In the genomic region with DNA sequence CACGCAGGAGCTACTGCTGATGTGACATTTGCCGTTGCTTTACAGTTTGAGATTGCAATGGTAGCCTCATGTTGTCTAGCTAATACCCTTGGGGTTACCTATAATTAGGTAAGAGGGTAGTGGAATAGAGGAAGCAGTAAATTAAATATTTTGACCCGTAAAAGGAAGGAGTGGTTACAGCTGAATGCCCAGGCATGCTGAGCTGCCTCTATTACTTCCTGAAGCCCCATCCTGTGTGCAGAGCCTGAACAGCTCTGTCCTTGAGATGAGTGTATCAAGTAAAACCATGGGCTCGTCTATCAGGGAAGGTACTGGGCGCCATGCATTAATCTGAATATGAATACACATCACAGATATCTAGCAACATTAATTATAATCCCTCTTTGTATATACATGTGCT, we compare ENCODE assay signal across 1 mouse cellular context.
TF ChIP-seq lines count a peak whose summit lies in the region.

No protein-coding gene starts in this region.

TF ChIP-seq in CH12.LX, 34 proteins besides CTCF, POLR2A, EP300 and RAD21:
- TF ChIP-seq ZC3H11A (IDR thresholded peaks at IDR 0.05; ENCODE audit: low read depth, low read length) (no peak), KAT2A (IDR thresholded peaks at IDR 0.05; ENCODE audit: insufficient replicate concordance, low read length) (no peak), NRF1 (IDR thresholded peaks at IDR 0.05; ENCODE audit: low read depth, low read length) (no peak), SIN3A (IDR thresholded peaks at IDR 0.05; ENCODE audit: low read length) (no peak), NELFE (IDR thresholded peaks at IDR 0.05; ENCODE audit: low read depth, low read length) (no peak), USF1 (IDR thresholded peaks at IDR 0.05; ENCODE audit: low read depth, low read length) (no peak), BHLHE40 (IDR thresholded peaks at IDR 0.05; ENCODE audit: low read depth, low read length) (no peak), PAX5 (IDR thresholded peaks at IDR 0.05; ENCODE audit: low read length) (no peak)
